Mouse (Mus musculus) embryonic facial prominence, embryonic 13.5 days (tissue): ENCODE data around the gene Gm20518. TPM values are rescaled to one million over a fixed set of nuclear protein-coding genes. Genes with fewer than 3 reads are reported as not detected.

Source experiments
- ATAC-seq: fragments of 200-750 bp; cut with Nextera tagmentation; 2 replicates; pipeline ENCODE4 v1.8.0; 2017; ENCODE audit warnings: low read depth; ENCODE audit not compliant: insufficient number of reproducible peaks, insufficient read depth, low FRiP score, low TSS enrichment
- H3K27ac ChIP-seq: fragments of 300-500 bp; sonication (generic); 2 replicates; pipeline ENCODE4 v1.5.1; 2015; ENCODE audit warnings: moderate library complexity, mild to moderate bottlenecking, inconsistent platforms
- H3K27me3 ChIP-seq: fragments of 300-500 bp; sonication (generic); 2 replicates; pipeline ENCODE4 v1.6.1; 2015; ENCODE audit warnings: mild to moderate bottlenecking, inconsistent platforms
- H3K36me3 ChIP-seq: fragments of 300-500 bp; sonication (generic); 2 replicates; pipeline ENCODE4 v1.6.1; 2015; ENCODE audit warnings: mild to moderate bottlenecking, inconsistent platforms
- H3K4me1 ChIP-seq: fragments of 300-500 bp; sonication (generic); 2 replicates; pipeline ENCODE4 v1.6.1; 2015; ENCODE audit warnings: inconsistent platforms
- H3K4me2 ChIP-seq: fragments of 300-500 bp; sonication (generic); 2 replicates; pipeline ENCODE4 v1.6.1; 2015; ENCODE audit warnings: moderate library complexity, mild to moderate bottlenecking, inconsistent platforms
- H3K4me3 ChIP-seq: fragments of 300-500 bp; sonication (generic); 2 replicates; pipeline ENCODE4 v1.5.1; 2015; ENCODE audit warnings: mild to moderate bottlenecking, inconsistent platforms
- H3K9ac ChIP-seq: fragments of 300-500 bp; sonication (generic); 2 replicates; pipeline ENCODE4 v1.6.1; 2015; ENCODE audit warnings: mild to moderate bottlenecking, inconsistent platforms
- H3K9me3 ChIP-seq: fragments of 300-500 bp; sonication (generic); 2 replicates; pipeline ENCODE4 v1.6.1; 2016; ENCODE audit warnings: inconsistent platforms
- WGBS: fragments of 180-500 bp; shearing (Covaris S2); methylation state at CpG from one replicate; pipeline ENCODE4 v1.1.7; 2015; ENCODE audit warnings: mixed read lengths; 5-methylcytosine and 5-hydroxymethylcytosine counted together
- polyA plus RNA-seq: library from polyadenylated mRNA; unstranded; fragments of >200 nt; fragmentation: Nextera tagmentation; extraction: Ambion mirVana; gene quantifications from 2 replicates; pipeline ENCODE4 v1.2.1, GENCODE M21; 2015

Gene Gm20518
- polyA plus RNA-seq, 1 experiment from 2014 or later: 0.14 TPM

DNA sequence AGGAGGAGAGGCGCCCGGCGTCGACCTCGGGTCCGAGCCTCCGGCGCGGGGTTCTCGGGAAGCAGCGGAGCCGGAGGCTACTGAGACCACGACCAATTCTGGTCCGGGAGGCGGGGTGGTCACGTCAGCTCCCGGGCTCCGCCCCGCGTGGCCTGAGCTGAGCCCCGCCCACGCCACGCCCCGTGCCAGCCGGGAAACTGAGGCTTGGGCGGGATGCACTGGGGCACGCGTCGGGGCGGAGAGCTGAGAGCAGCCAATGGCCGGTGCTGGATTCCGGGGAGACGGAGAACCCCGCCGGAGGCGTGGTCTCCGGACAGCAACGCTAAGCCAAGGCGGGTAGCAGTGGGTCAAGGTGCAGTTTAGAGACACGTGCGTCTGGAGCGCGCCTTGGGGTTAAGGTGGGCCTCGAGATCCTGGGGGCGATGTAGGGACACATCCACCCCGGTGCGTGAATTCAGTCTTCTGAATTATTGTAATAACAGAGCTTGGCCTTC, 36.7 kb upstream of the Gm20518 start, which contains the start of gene Slc25a1:
Slc25a1 (minus strand) TSS at position 133 of the 494 bp plus-strand sequence.
- peak within 1 kb of the TSS; percentile 85 for H3K4me3 ChIP-seq
- H3K4me2 ChIP-seq: peak within 1 kb of the TSS; percentile 94
- WGBS: under 1% methylated on average over 47 of the region's 47 CpGs
- peak within 1 kb of the TSS; percentile 80 for H3K27ac ChIP-seq
- no peaks in the 10 kb centered on the region for H3K9me3 ChIP-seq
- no peaks in the 10 kb centered on the region for H3K27me3 ChIP-seq
- peak; percentile 49 for ATAC-seq
- H3K36me3 ChIP-seq: peaks cover 19% of the 10 kb centered on the region
- peak within 1 kb of the TSS; percentile 78 for H3K9ac ChIP-seq
- H3K4me1 ChIP-seq: peaks cover 18% of the 10 kb centered on the region

DNA sequence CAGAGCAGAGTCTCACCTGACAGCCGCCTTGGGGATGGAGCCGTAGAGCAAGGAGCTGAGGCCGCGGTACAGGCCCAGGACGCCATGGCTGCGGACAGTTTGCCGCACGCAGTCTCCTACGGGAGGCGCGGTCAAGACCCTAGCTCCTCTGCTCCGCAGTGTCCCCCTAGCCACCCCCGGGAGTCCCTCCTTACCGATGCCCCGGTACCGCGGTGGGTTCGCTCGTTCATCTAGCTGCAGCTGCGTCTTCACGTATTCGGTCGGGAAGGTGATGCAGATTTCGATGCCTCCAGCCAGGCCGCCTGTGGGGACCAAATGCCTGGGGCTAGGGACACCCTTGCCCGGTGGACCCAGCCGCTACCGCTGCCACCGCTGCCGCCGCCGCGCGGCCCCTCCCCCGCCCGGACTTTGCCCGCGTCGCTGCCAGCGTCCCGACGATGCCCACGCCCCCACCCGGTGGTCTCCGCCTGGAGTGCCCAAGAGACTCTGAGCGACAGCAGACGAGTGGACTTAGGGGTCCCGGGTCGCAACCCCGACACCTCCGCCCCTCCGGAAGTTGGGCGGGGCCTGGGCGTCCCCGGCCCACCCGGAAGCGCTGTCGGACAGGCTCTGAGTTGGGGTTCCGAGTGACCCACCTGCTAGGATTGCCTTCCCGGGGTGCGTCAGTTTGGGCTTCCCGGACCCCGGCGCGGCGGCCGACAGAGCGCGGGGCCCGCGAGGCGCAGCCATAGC, 36.0 kb upstream of the Gm20518 start:
- Histone ChIP-seq H3K9ac (peak overlapping the region; percentile 78), H3K27me3 (no peaks in the 10 kb centered on the region), H3K4me3 (peak overlapping the region; percentile 85), H3K4me1 (peaks cover 22% of the 10 kb centered on the region), H3K36me3 (peaks cover 19% of the 10 kb centered on the region), H3K27ac (peak overlapping the region; percentile 80), H3K9me3 (no peaks in the 10 kb centered on the region), H3K4me2 (peak overlapping the region; percentile 94)
- ATAC-seq: peak; percentile 43
- 1% methylated on average over 70 of the region's 72 CpGs for WGBS

DNA sequence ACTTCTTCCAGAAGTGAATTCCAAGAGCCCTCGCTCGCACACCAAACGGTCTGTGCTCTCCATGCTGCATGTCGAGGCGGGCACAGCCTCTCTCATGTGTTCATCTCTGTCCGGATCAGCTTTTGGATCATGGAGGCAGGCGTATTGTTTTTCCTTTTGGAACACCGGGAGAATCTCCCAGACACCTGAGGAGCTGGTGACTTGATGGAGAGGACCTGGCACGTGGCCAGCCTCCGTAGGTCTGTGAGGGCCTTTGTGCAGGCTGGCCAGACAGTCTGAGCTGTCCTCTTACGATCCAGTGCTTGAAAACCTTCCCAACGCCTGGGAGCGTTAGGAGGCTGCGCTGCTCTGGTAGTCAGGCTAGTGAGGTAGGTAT, 30.7 kb upstream of the Gm20518 start:
- Histone ChIP-seq H3K4me3 (peak overlapping the region; percentile 80), H3K27me3 (peaks cover 35% of the 10 kb centered on the region), H3K4me2 (peak overlapping the region; percentile 90), H3K4me1 (peaks cover 29% of the 10 kb centered on the region), H3K27ac (peak overlapping the region; percentile 78), H3K9ac (peak overlapping the region; percentile 95), H3K9me3 (no peaks in the 10 kb centered on the region), H3K36me3 (peaks cover 19% of the 10 kb centered on the region)
- WGBS: under 1% methylated on average over 14 of the region's 14 CpGs
- ATAC-seq: no peak

DNA sequence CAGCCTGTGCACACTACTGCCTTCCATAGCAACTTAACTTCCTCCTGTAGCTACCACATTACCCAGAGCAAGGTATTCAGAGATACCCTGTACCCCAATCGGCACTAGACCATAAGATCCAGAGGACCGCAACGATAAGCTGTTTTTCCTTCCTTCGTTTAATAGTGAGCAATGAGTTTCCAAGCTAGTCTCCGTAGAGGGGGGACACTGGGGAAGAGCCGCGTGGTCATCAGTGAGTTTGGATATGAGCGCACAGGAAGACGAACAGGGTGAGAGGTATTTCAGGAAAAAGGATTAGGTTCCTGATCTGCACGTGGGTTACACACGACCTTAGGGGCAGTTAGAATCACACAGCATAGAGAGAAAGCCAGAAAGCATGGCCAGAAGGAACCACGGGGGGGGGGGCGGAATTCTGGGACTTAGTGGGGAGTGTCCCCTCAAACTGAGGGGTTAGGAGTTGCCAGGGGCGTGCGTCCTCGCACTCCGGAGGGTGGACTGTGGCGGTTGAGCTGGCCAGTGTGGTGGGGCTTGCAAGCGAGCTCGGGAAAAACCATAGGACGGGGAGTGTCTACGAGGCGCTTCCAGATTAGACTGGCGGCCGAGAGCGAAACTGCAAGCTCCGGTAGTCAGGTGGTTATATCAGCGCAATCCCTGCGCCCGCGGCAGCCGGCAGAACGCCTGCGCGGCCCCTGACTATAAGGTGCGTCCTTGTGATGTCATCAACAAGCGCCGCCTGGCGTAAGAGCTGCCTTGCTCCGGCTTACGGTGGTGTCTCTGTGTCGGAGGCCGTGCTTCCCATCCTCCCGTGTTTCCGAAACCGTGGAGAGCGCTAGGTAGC, 30.1 kb upstream of the Gm20518 start:
- Histone ChIP-seq H3K27ac (peak overlapping the region; percentile 81), H3K9me3 (no peaks in the 10 kb centered on the region), H3K4me2 (peak overlapping the region; percentile 90), H3K9ac (peak overlapping the region; percentile 95), H3K4me3 (peak overlapping the region; percentile 80), H3K36me3 (peaks cover 19% of the 10 kb centered on the region), H3K4me1 (peaks cover 23% of the 10 kb centered on the region), H3K27me3 (peaks cover 41% of the 10 kb centered on the region)
- 2% methylated on average over 47 of the region's 47 CpGs for WGBS
- ATAC-seq: peak; percentile 84

DNA sequence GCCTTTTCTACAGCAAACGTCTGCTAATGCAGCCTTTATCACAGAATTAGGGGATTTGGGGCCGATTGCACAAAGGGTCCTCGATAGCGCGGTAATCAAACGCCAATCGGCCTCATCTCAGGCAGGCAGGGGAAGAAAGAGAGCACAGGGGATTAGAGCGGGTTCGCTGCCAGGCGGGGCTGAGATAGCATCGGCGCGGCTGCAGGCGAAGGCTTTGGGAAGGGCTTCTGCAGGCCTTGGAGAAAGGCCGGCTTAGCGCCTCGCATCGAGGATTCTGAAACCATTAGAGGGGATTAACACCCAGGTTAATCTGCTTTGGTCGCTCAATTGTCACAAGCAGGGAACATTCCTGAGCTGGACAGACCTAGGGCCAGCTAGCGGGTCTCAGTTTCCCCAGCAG, 29.1 kb upstream of the Gm20518 start:
- H3K9me3 ChIP-seq: no peaks in the 10 kb centered on the region
- peaks cover 51% of the 10 kb centered on the region for H3K27me3 ChIP-seq
- H3K4me3 ChIP-seq: peak overlapping the region; percentile 80; the same call in 1 of the 2 replicates
- peak overlapping the region; percentile 95 for H3K9ac ChIP-seq
- H3K36me3 ChIP-seq: peaks cover 11% of the 10 kb centered on the region
- ATAC-seq: no peak
- peak overlapping the region; percentile 90 for H3K4me2 ChIP-seq
- no peak overlapping the region for H3K27ac ChIP-seq
- H3K4me1 ChIP-seq: peaks cover 22% of the 10 kb centered on the region
- WGBS: 8% methylated on average over 20 of the region's 20 CpGs

DNA sequence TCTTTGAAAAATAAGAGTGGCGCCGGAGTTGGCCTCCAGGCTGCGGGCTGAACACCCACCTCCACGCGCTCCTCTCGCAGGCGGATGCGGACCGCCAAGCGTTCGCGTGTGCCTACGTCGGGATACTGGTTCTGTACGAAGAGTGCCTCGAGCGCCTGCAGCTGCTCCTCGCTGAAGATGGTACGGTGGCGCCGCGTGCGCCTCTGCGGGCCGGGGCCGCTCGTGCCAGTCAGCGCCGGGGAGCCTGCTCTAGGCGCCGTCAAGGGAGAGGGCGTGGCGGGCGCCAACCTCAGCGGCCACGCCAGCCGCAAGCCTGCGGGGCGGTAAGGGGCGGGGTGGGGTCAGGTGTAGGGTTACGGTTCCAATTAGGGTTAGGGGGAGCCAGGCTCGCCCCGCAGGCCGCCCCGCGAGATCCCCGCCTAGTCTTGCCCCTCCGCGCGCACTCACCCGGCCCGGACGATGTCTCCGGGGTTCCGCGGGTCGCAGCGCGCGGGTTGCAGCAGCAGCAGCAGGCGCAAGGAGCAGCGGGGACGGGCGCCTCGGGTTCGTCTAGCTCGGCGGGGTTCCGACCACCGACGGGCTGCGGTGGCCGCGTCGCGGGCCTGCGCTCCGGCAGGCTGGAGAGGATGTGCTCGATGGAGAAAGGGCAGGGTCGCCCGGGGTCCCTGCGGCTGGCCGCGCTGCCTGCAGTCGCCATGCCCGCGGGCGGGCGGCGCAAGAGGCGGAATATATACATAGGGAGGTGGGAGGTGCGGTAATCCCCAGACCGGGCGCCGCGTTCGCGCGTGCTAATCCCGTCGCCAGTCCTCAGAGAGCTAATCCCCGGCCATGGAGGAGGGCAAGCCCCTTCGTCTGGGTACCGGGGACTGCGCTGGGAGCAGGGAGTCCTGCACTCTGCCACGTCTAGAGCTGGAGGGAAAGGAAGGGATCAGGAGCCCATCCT, 23.1 kb upstream of the Gm20518 start, which contains the start of gene Gsc2:
Gsc2 (minus strand) TSS at position 753 of the 943 bp plus-strand sequence.
- peak within 1 kb of the TSS; percentile 63 for H3K9ac ChIP-seq
- no peak within 1 kb of the TSS for H3K27ac ChIP-seq
- WGBS: under 1% methylated on average over 106 of the region's 106 CpGs
- H3K4me1 ChIP-seq: peaks cover 21% of the 10 kb centered on the region
- ATAC-seq: no peak
- H3K4me3 ChIP-seq: peak within 1 kb of the TSS; percentile 46
- H3K9me3 ChIP-seq: no peaks in the 10 kb centered on the region
- peaks cover 73% of the 10 kb centered on the region for H3K27me3 ChIP-seq
- peak within 1 kb of the TSS; percentile 75 for H3K4me2 ChIP-seq
- no peaks in the 10 kb centered on the region for H3K36me3 ChIP-seq

DNA sequence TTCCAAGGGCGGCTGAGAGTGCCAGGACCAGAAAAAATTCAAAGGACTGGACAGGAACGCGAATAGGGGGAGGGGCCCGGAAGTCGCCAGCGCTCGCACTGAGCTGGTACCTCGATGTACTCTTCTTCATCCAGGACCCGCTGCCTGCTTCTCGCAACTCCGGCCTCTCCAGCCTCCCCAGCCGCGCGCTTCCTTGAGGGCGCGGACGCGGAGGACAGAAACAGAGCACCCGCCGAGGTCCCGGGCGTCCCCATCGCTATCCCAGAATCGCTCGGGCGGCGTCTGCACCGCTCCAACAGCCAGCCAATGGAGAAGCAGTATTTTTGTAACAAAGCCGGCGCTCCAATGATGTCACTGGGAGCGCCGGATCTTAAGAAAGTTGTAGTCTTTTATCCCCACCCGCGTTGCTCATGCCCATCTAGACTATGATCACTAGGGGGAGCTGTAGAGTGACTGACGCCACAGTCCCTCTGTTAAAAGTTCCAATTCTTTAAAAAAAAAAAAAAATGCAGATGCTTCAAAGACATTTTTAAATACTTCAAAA, 19.7 kb upstream of the Gm20518 start, which contains the start of gene Ess2:
Ess2 (minus strand) TSS at position 297 of the 544 bp plus-strand sequence.
- Histone ChIP-seq H3K9me3 (no peaks in the 10 kb centered on the region), H3K4me1 (peaks cover 21% of the 10 kb centered on the region), H3K27ac (0 out of 2 replicates have a peak within 1 kb of the TSS, but pooled peaks have one; percentile 57), H3K4me2 (peak within 1 kb of the TSS; percentile 95), H3K27me3 (peaks cover 46% of the 10 kb centered on the region), H3K9ac (peak within 1 kb of the TSS; percentile 85), H3K4me3 (peak within 1 kb of the TSS; percentile 78), H3K36me3 (peaks cover 33% of the 10 kb centered on the region)
- under 1% methylated on average over 35 of the region's 35 CpGs for WGBS
- peak; percentile 92 for ATAC-seq

DNA sequence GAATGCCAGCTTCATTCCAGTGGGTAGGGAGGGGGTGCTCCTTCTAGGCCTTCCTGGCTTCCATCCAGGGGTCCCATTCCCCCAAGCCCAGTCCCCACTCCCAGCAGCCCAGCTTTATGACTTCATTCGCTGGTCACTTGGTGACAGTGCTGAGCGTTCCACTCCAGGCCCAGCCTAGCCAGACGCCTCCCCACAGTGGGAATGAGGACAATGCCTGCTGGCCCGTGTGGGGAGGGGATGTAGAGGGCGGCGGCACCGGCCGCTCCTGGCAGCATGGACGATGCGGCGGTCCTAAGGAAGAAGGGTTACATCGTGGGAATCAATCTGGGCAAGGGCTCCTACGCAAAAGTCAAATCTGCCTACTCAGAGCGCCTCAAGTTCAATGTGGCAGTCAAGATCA, 7.0 kb upstream of the Gm20518 start, which contains the start of the genes Dgcr2 and Tssk2:
Dgcr2 (minus strand) TSS at position 101 of the 400 bp plus-strand sequence.
Tssk2 (plus strand) TSS at position 176 of the 400 bp plus-strand sequence.
- H3K4me3 ChIP-seq: no peak within 1 kb of the TSS
- H3K9ac ChIP-seq: no peak within 1 kb of the TSS
- H3K27ac ChIP-seq: no peak within 1 kb of the TSS
- no peaks in the 10 kb centered on the region for H3K9me3 ChIP-seq
- 93% methylated on average over 14 of the region's 14 CpGs for WGBS
- no peaks in the 10 kb centered on the region for H3K4me1 ChIP-seq
- H3K36me3 ChIP-seq: peaks cover 56% of the 10 kb centered on the region
- no peak within 1 kb of the TSS for H3K4me2 ChIP-seq
- no peaks in the 10 kb centered on the region for H3K27me3 ChIP-seq
- no peak for ATAC-seq

DNA sequence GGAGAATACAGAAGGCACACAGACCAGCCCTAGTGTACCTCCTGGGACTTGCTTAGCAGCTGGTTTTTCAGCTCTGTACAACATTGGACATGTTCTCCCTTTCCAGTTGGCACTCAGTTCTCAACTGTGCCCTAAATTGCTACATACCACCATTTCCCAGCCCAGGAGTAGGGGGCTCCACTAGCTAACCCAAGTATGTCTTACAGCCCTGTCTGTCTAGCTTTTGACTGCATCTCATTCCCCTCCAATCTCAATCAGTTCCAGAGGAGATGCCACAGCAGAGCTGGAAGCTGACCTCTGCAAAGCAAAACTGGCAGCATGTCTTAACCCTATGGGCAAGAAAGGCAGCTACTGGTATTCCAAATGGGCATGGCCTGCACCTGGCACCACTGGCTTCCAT, 4.6 kb upstream of the Gm20518 start:
- ATAC-seq: no peak
- no peaks in the 10 kb centered on the region for H3K27me3 ChIP-seq
- H3K9ac ChIP-seq: no peak overlapping the region
- H3K36me3 ChIP-seq: peaks cover 32% of the 10 kb centered on the region
- no peak overlapping the region for H3K4me3 ChIP-seq
- H3K4me2 ChIP-seq: no peak overlapping the region
- H3K27ac ChIP-seq: no peak overlapping the region
- no peaks in the 10 kb centered on the region for H3K9me3 ChIP-seq
- peaks cover 11% of the 10 kb centered on the region; the same call in 1 of the 2 replicates for H3K4me1 ChIP-seq

DNA sequence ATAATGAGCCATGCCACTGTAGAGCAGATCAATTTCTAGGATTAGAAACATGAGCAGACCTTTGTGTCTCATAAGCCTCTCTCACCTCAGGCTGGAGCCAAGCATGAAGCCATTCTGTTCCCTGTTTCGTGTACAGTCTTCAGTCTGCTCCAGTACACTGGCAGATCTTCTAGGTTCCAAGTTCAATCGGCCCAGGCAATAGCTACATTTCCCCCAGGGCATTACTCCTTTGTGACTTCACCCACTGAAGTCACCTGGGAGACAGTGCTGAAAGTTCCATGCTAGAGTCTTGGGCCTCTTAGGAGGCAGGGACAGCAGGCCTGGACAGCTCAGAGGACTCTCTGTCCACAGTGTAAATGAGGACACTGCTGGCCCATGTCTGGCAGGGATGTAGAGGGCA, 2.5 kb upstream of the Gm20518 start, which contains the start of gene Tssk1:
Tssk1 (plus strand) TSS at position 301 of the 400 bp plus-strand sequence.
- peaks cover 24% of the 10 kb centered on the region for H3K4me1 ChIP-seq
- no peaks in the 10 kb centered on the region for H3K9me3 ChIP-seq
- peaks cover 11% of the 10 kb centered on the region for H3K36me3 ChIP-seq
- H3K4me2 ChIP-seq: no peak within 1 kb of the TSS
- H3K27ac ChIP-seq: no peak within 1 kb of the TSS
- 74% methylated on average over 2 of the region's 2 CpGs for WGBS
- no peak within 1 kb of the TSS for H3K9ac ChIP-seq
- no peak within 1 kb of the TSS for H3K4me3 ChIP-seq
- no peaks in the 10 kb centered on the region for H3K27me3 ChIP-seq
- ATAC-seq: no peak
